Mouse (Mus musculus) lung, adult 2 months (tissue): ENCODE measurements at regions not wholly inside any gene's neighbourhood (a gene's known extent, or its start where the extent isn't known, plus 50 kb on each side); places are given as distances from the start of the nearest gene placed in this dataset.
"Not testable (repeated sequence)": the region's sequence is repeated elsewhere in the genome, so short reads cannot be mapped to it uniquely, and the experiment has no call there.

ENCODE experiments used
- DNase-seq: peaks from one replicate; pipeline ENCODE4 v3.0.0; 2022
- H3K4me1 ChIP-seq: fragments of 200-500 bp; 2 replicates; pipeline ENCODE4 v1.6.1; 2011; ENCODE audit warnings: low read length; ENCODE audit not compliant: control insufficient read depth, insufficient read depth
- H3K4me3 ChIP-seq: fragments of 200-500 bp; replicated peaks from 2 replicates; pipeline ENCODE3; 2011; ENCODE audit warnings: low read depth, mild to moderate bottlenecking, control low read depth, low read length; ENCODE audit errors: extremely low read depth
- CTCF ChIP-seq: fragments of 200-500 bp; IDR thresholded peaks from 2 replicates; pipeline ENCODE4 v1.5.1; 2011; ENCODE audit warnings: mild to moderate bottlenecking, low read length, control low read depth; ENCODE audit not compliant: insufficient read depth
- POLR2A ChIP-seq: fragments of 200-500 bp; IDR thresholded peaks from 2 replicates; pipeline ENCODE4 v1.6.1; 2011; ENCODE audit warnings: low read depth, mild to moderate bottlenecking, control low read depth, low read length, borderline replicate concordance; ENCODE audit errors: extremely low read depth
- WGBS: fragments of 180-500 bp; shearing (Covaris S2); methylation state at CpG from one replicate; pipeline ENCODE4 v1.1.7; 2018; 5-methylcytosine and 5-hydroxymethylcytosine counted together

DNA sequence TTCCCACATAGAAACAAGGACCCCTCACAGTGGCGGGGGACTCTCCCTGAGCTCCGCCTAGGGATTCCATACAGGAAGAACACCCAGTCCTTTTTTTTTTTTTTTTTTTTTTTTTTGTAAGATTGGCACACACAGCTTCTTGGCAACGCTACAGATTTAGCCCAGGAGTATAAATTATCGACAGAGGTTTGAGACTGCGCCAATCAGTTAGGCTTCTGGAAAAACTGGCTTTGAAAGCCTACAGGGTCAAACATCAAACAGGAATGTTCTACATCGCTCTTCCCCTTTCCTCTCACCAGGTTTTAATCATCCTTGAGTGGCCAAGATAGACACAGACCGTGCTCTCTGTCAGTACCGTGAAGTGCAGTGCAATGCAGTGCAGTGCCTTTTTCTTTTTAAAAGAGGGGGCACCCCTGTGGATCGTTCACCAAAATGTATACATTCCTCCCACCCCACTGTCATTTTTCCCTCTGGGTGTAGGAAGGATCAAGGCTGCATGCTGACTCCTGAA, 115.2 kb downstream of the Pmp22 start:
- no peak for TF ChIP-seq POLR2A
- TF ChIP-seq CTCF: no peak
- DNase-seq: no peak
- 41% methylated on average over 9 of the region's 9 CpGs for WGBS
- H3K4me3 ChIP-seq: no peak overlapping the region
- no peaks in the 10 kb centered on the region for H3K4me1 ChIP-seq

DNA sequence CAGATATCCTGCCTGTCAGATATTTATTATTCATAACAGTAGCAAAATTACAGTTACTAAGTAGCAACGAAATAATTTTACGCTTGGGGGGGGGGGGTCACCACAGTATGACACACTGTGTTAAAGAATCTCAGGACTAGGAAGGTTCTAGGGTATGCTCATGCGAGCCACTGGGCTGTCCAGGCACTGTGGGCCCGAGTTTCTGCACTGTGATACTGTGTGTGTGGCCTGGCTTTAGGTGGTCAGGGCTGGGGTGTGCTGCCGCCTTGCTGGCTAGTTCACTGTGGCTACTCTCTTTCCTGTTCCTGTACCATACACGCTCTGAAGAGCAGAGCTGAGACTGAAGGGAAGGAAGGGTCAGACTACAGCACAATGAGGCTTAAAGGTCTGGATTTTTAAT, 116.3 kb downstream of the Pmp22 start:
- H3K4me1 ChIP-seq: no peaks in the 10 kb centered on the region
- no peak for DNase-seq
- 85% methylated on average over 6 of the region's 6 CpGs for WGBS
- no peak overlapping the region for H3K4me3 ChIP-seq
- no peak for TF ChIP-seq POLR2A
- TF ChIP-seq CTCF: no peak

DNA sequence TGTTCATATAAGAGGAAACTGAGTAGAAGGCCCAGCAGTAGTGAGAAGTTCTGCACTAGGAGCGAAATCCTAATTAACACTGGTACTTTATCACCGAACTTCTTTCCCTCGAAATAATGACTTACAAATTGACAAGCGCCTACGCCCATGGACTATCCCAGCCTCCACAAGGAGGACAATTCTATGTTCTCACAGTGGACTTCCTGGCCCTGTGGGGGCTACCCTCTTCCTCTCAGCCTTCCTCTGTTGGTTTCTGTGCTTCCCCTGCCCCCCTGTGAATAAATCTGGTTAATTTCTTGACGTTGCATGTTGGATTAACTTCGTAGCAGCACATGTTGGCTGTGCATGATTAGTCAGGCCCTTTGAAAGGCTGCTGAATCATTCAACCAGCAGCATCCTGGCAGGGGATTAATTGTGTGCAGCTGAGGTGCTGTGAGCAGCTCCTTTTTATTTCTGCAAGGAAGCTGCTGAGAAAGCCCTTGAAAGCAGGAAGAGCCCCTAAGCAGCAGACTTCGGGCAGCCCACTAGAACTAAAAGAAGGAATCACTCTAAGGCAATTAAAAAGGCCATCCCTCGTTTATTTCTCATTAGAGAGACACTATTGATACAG, 117.4 kb downstream of the Pmp22 start:
- DNase-seq: no peak
- Histone ChIP-seq H3K4me1 (no peaks in the 10 kb centered on the region), H3K4me3 (no peak overlapping the region)
- TF ChIP-seq POLR2A: no peak
- no peak for TF ChIP-seq CTCF
- 69% methylated on average over 9 of the region's 9 CpGs for WGBS

DNA sequence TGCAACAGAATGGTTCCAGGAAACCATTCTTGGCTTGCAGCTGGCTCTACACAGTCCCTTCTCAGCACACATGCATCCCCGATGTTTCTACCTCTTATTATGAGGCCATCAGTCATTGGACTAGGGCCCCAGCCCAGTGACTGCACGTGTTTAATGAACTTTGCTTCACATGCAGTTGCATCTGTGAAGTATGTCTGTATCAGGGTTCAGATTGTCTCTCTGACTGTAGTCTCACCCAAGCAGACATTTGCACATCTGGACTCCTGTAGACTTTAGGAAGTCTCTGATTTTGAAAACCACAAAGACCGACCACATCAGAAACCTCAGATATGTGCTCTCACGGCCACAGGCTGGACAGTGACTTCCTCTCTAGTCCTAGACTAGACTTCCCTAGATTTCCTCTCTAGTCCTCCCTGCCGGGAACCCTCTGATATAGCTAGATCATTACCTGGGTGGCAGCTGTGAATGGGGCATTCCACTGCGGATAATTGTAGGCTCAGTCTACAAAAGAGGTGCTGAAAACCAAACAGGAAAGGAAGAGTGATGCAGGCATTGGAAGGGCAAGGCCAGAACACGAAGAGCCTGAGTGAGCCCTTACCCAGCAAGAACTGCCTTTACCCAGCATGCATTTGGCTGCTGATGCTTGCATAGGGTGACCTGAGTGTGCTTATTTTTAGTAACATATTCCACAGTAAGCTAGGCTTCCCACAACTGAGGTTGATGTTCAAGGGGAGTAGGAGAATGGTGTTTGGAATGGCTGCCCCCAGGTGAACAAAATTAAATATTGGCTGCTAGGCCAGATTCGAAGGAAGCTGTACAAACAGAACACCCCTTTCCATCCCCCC, 123.5 kb downstream of the Pmp22 start:
- no peak overlapping the region for H3K4me3 ChIP-seq
- DNase-seq: no peak
- no peaks in the 10 kb centered on the region for H3K4me1 ChIP-seq
- 57% methylated on average over 8 of the region's 8 CpGs for WGBS
- TF ChIP-seq POLR2A (no peak), CTCF (no peak)

DNA sequence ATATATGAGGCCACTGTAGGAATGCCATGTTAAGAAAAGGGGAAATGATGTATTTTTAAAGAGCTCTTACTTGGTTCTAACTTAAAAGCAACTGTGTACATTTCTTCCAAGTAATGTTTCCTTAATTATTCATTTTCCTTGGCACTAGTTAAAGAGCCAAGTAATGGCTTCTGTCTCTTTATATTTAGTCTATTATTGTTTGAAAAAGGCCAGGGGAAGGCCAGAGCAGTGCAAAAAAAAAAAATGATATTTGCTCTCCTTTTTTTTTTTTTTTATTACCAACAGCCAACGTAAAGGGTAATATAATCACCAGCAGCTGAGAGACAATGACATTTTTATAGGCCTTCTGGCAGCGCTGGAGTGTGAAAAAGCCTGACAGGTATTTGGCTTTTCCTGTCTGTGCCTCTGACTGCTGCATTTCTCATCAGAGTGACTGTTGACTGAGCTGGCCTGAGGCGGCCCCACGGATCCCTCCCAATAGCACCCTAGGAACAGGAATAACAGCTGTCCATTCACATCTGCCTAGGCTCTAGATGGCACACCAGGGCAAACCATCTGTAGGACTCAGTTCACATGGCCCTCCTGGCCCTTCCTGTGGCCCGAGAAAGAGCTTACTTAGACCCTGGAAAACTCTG, 124.3 kb downstream of the Pmp22 start:
- H3K4me3 ChIP-seq: no peak overlapping the region
- WGBS: 21% methylated on average over 5 of the region's 5 CpGs
- DNase-seq: no peak
- no peaks in the 10 kb centered on the region for H3K4me1 ChIP-seq
- TF ChIP-seq CTCF: no peak
- TF ChIP-seq POLR2A: no peak

DNA sequence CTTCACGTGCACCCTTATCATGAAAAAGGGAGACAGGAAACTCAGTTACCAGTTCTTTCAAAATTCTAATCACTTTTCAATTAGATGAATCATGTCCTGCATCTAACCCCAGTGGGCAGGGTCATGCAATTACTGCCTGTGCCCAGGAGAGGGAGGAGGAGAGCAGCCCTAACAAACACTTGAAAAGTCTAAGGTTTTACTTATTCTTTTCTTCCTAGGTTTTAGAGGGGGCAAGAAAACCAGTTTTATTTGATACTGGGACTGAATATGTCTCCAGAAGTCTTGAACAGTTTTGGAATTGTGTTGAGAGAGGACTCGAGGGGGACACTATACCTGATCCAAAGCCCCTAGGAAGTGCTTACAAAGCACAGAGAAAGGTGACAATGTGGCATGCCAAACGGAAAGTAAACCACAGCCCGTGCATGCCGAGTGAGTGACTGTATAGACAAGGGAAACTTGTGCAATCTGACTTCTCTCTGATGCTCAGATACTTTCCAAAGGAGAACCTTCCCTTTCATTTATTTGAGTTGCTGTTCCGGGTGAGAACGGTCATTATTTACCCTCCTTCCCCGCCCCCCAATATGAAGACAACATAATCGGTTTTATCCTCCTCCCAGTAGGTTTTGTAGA, 135.8 kb downstream of the Pmp22 start:
- WGBS: 29% methylated on average over 9 of the region's 9 CpGs
- no peaks in the 10 kb centered on the region for H3K4me1 ChIP-seq
- TF ChIP-seq POLR2A (no peak), CTCF (peak; percentile 81)
- peak; percentile 8 for DNase-seq
- no peak overlapping the region for H3K4me3 ChIP-seq

DNA sequence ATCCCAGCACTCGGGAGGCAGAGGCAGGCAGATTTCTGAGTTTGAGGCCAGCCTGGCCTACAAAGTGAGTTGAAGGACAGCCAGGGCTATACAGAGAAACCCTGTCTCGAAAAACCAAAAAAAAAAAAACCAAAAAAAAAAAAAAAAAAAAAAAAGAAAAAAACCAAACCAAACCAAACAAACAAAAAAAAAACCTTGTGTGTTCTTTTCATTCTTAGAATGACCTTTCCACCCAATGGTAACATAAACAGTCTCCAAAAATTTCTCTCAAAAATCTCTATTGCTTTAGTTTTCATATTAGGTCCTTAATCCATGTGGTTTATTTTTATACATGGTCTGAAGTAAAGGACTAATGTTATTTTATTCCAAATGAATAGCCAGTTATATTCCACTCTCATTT, 137.5 kb downstream of the Pmp22 start:
- WGBS: 82% methylated on average over 2 of the region's 2 CpGs
- H3K4me1 ChIP-seq, H3K4me3 ChIP-seq, DNase-seq: not testable (repeated sequence)

DNA sequence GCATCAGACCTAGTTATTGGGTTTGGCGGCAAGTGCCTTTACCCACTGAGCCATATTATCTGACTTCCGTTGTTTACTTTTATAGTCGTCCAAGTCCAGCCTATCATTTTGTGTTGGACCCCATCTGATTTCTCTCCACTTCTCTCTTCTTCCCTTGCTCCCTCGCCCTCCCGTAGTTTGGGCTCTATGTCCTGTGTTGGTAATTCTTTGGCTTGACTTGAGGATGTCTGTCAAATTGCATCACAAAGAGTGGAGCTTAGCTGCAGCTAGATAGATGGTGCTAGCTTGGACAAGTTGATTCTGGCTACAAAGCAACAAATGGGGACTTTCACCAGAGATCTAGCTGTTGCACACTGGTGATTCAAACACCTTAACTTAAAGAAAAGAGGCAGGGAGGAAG, 147.9 kb downstream of the Pmp22 start:
- 78% methylated on average over 5 of the region's 5 CpGs for whole genome bisulfite sequencing
- TF ChIP-seq CTCF (no peak), POLR2A (no peak)
- Histone ChIP-seq H3K4me1 (no peaks in the 10 kb centered on the region), H3K4me3 (no peak overlapping the region)
- no peak for DNase-seq

DNA sequence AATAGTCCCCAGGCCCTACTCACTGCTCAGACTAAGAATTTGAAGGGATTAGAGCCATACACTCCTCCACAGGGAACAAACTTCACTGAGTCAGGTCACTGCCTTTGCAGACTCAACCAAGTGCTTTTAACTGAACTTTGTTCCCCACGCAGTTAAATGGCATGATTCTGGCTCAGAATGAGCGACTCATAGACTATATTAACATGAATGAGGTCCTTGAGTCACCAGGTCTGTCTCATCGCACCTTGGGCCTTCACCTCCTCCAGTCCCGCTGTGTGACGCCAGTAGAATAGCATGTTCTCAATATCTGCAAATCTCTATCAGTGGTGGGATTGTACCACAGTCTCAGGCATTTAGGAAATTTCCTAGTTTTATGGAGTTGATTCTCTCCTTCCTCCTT, 153.1 kb downstream of the Pmp22 start:
- Histone ChIP-seq H3K4me1 (no peaks in the 10 kb centered on the region), H3K4me3 (no peak overlapping the region)
- 84% methylated on average over 5 of the region's 5 CpGs for WGBS
- TF ChIP-seq CTCF (no peak), POLR2A (no peak)
- no peak for DNase-seq
